In genomic region chr13:55172336-55172770, GRCm38 (mm10) we compare ENCODE assay signal across 10 mouse cellular contexts. TPM values are rescaled to one million over a fixed set of nuclear protein-coding genes. Genes with fewer than 3 reads are reported as not detected.
DNase-seq lines count a peak whose midpoint lies in the region; ATAC-seq and TF ChIP-seq lines count a peak whose summit lies in the region.
"Had no signal": no experiment of that assay in that cellular context is flagged by ENCODE, and none has a peak within 500 bp of the region (broad histone marks: within the 10 kb centered on the region; RNA-seq: fewer than 3 reads in every experiment).

No protein-coding gene starts in this region.

- H3K27ac ChIP-seq in heart, embryonic 10.5 days, result no peak overlapping the region
- peak overlapping the region; percentile 83 for H3K27ac ChIP-seq in midbrain, embryonic 10.5 days (replicated peaks)
- no peak overlapping the region for H3K27ac ChIP-seq in midbrain, postnatal 0 days (ENCODE audit: low read depth, low read length)
- H3K27ac ChIP-seq in intestine, postnatal 0 days (ENCODE audit: low read depth, low read length), result no peak overlapping the region
- peak overlapping the region; percentile 73 for H3K27ac ChIP-seq in stomach, embryonic 16.5 days (ENCODE audit: low read length)

- peaks cover 5% of the 10 kb centered on the region; the same call in 1 of the 2 replicates for H3K27me3 ChIP-seq in heart, embryonic 10.5 days (ENCODE audit: insufficient read depth, poor library complexity, severe bottlenecking)
- peaks cover 9% of the 10 kb centered on the region for H3K27me3 ChIP-seq in midbrain, embryonic 10.5 days (ENCODE audit: low read depth, poor library complexity, severe bottlenecking)
- no peaks in the 10 kb centered on the region for H3K27me3 ChIP-seq in midbrain, postnatal 0 days (ENCODE audit: insufficient read depth, low read length)
- no peaks in the 10 kb centered on the region for H3K27me3 ChIP-seq in intestine, postnatal 0 days (replicated peaks; ENCODE audit: control insufficient read depth, insufficient read depth, low read length)
- no peaks in the 10 kb centered on the region for H3K27me3 ChIP-seq in stomach, embryonic 16.5 days (ENCODE audit: control insufficient read depth, insufficient read depth, low read length)

- no peaks in the 10 kb centered on the region for H3K36me3 ChIP-seq in heart, embryonic 10.5 days
- no peaks in the 10 kb centered on the region for H3K36me3 ChIP-seq in midbrain, embryonic 10.5 days
- no peaks in the 10 kb centered on the region for H3K36me3 ChIP-seq in midbrain, postnatal 0 days (ENCODE audit: insufficient read depth, low read length)
- no peaks in the 10 kb centered on the region for H3K36me3 ChIP-seq in intestine, postnatal 0 days (ENCODE audit: control insufficient read depth, insufficient read depth)
- no peaks in the 10 kb centered on the region for H3K36me3 ChIP-seq in stomach, embryonic 16.5 days (ENCODE audit: control insufficient read depth, insufficient read depth, low read length)

- H3K9ac ChIP-seq in midbrain, postnatal 0 days (replicated peaks; ENCODE audit: low read length, poor library complexity, severe bottlenecking), result no peak overlapping the region
- no peak overlapping the region for H3K9ac ChIP-seq in intestine, postnatal 0 days (ENCODE audit: low read depth, low read length)
- H3K9ac ChIP-seq in stomach, embryonic 16.5 days (ENCODE audit: low read length), result peak overlapping the region; percentile 2; the same call in 1 of the 2 replicates

- no peak for TF ChIP-seq CTCF in midbrain, postnatal 0 days (IDR thresholded peaks at IDR 0.05)
- no peak for TF ChIP-seq CTCF in intestine, postnatal 0 days (IDR thresholded peaks at IDR 0.05; ENCODE audit: low read depth)

- DNase-seq in heart, embryonic 10.5 days (ENCODE audit: low spot score), result no peak
- DNase-seq in heart, adult 8-10 months (ENCODE audit: low spot score), result no peak
- no peak for DNase-seq in midbrain, embryonic 10.5 days (ENCODE audit: low spot score)
- no peak for DNase-seq in midbrain, postnatal 0 days (ENCODE audit: low spot score)
- no peak for DNase-seq in testis, postnatal 10 days (ENCODE audit: low spot score)
- no peak for DNase-seq in right cerebral cortex, postnatal 36 days (ENCODE audit: low spot score in 2 of 2)

- no peaks in the 10 kb centered on the region for H3K9me3 ChIP-seq in heart, embryonic 10.5 days
- H3K9me3 ChIP-seq in midbrain, embryonic 10.5 days (replicated peaks), result no peaks in the 10 kb centered on the region
- no peaks in the 10 kb centered on the region for H3K9me3 ChIP-seq in midbrain, postnatal 0 days (ENCODE audit: low read length)
- no peaks in the 10 kb centered on the region for H3K9me3 ChIP-seq in intestine, postnatal 0 days (ENCODE audit: control insufficient read depth)
- H3K9me3 ChIP-seq in stomach, embryonic 16.5 days (replicated peaks; ENCODE audit: control insufficient read depth, low read length), result no peaks in the 10 kb centered on the region

- ATAC-seq in midbrain, postnatal 0 days (ENCODE audit: low FRiP score), result no peak
- no peak for ATAC-seq in intestine, postnatal 0 days
- ATAC-seq in stomach, embryonic 16.5 days (ENCODE audit: insufficient read depth, low FRiP score), result no peak

- no peak overlapping the region for H3K4me2 ChIP-seq in midbrain, postnatal 0 days (ENCODE audit: low read depth, low read length, poor library complexity, severe bottlenecking)
- H3K4me2 ChIP-seq in intestine, postnatal 0 days (replicated peaks; ENCODE audit: low read depth), result peak overlapping the region; percentile 55
- peak overlapping the region; percentile 45 for H3K4me2 ChIP-seq in stomach, embryonic 16.5 days (ENCODE audit: low read depth, low read length)

- WGBS in heart, embryonic 10.5 days, result 50% methylated on average over 7 of the region's 7 CpGs
- 48% methylated on average over 7 of the region's 7 CpGs for WGBS in midbrain, embryonic 10.5 days
- 48% methylated on average over 7 of the region's 7 CpGs for WGBS in midbrain, postnatal 0 days
- WGBS in intestine, postnatal 0 days, result 49% methylated on average over 7 of the region's 7 CpGs
- WGBS in stomach, embryonic 16.5 days, result 40% methylated on average over 7 of the region's 7 CpGs

- peaks cover 12% of the 10 kb centered on the region for H3K4me1 ChIP-seq in heart, embryonic 10.5 days
- peaks cover 37% of the 10 kb centered on the region for H3K4me1 ChIP-seq in midbrain, embryonic 10.5 days
- no peaks in the 10 kb centered on the region; the same call in 1 of the 2 replicates for H3K4me1 ChIP-seq in midbrain, postnatal 0 days (ENCODE audit: insufficient read depth, low read length)
- H3K4me1 ChIP-seq in intestine, postnatal 0 days (replicated peaks; ENCODE audit: control insufficient read depth, insufficient read depth, low read length), result no peaks in the 10 kb centered on the region
- peaks cover 25% of the 10 kb centered on the region for H3K4me1 ChIP-seq in stomach, embryonic 16.5 days (ENCODE audit: control insufficient read depth, insufficient read depth, low read length)

- H3K4me3 ChIP-seq in heart, embryonic 10.5 days, result peak overlapping the region; percentile 49; the same call in 1 of the 2 replicates
- H3K4me3 ChIP-seq in midbrain, embryonic 10.5 days, result peak overlapping the region; percentile 35
- H3K4me3 ChIP-seq in midbrain, postnatal 0 days (ENCODE audit: low read depth, low read length), result no peak overlapping the region
- 0 out of 2 replicates have a peak overlapping the region, but pooled peaks have one; percentile 15 for H3K4me3 ChIP-seq in intestine, postnatal 0 days (ENCODE audit: low read depth, low read length)
- H3K4me3 ChIP-seq in stomach, embryonic 16.5 days (replicated peaks; ENCODE audit: low read length), result no peak overlapping the region; the same call in 1 of the 2 replicates

RNA-seq across cellular contexts. Expression of gene Fgfr4, which starts 19.9 kb away (rescaled TPM):
- polyA plus RNA-seq in heart, embryonic 10.5 days (2016; fragmentation: Nextera tagmentation; extraction: Ambion mirVana), result 0.46 and 3.5 TPM in 2 replicates
- under 1 TPM in 3 of 4 experiments, not detected in 1; 0.16 to 0.29 (median 0.28) TPM for total RNA-seq in heart, adult 8-10 months (2022)
- polyA plus RNA-seq in midbrain, embryonic 10.5 days (2016; fragmentation: Nextera tagmentation; extraction: Ambion mirVana), result 0.25 and 0.35 TPM in 2 replicates
- 0.44 and 0.61 TPM in 2 replicates for total RNA-seq in midbrain, postnatal 0 days (2014; rRNA removed)
- polyA plus RNA-seq in midbrain, postnatal 0 days (2015; fragmentation: Nextera tagmentation; extraction: Ambion mirVana), result 0.52 and 0.63 TPM in 2 replicates
- 3.8 and 4.0 TPM in 2 replicates for polyA plus RNA-seq in intestine, postnatal 0 days (2015; fragmentation: Nextera tagmentation; extraction: Ambion mirVana)
- 6.8 and 7.8 TPM in 2 replicates for polyA plus RNA-seq in stomach, embryonic 16.5 days (2015; fragmentation: Nextera tagmentation; extraction: Ambion mirVana)
- total RNA-seq: megakaryocyte progenitor cell, adult 5-6 weeks had no signal

RNA-seq across cellular contexts. Expression of gene Nsd1, which starts 37.2 kb away (rescaled TPM):
- 51.0 and 58.4 TPM in 2 replicates for polyA plus RNA-seq in heart, embryonic 10.5 days (2016; fragmentation: Nextera tagmentation; extraction: Ambion mirVana)
- 10 to 100 TPM; 47.2 to 55.1 (median 51.9) TPM for total RNA-seq in heart, adult 8-10 months (2022)
- polyA plus RNA-seq in midbrain, embryonic 10.5 days (2016; fragmentation: Nextera tagmentation; extraction: Ambion mirVana), result 70.7 and 72.9 TPM in 2 replicates
- 103 and 111 TPM in 2 replicates for total RNA-seq in midbrain, postnatal 0 days (2014; rRNA removed)
- 47.0 and 56.2 TPM in 2 replicates for polyA plus RNA-seq in midbrain, postnatal 0 days (2015; fragmentation: Nextera tagmentation; extraction: Ambion mirVana)
- polyA plus RNA-seq in intestine, postnatal 0 days (2015; fragmentation: Nextera tagmentation; extraction: Ambion mirVana), result 37.4 and 38.0 TPM in 2 replicates
- polyA plus RNA-seq in stomach, embryonic 16.5 days (2015; fragmentation: Nextera tagmentation; extraction: Ambion mirVana), result 37.9 and 44.6 TPM in 2 replicates

RNA-seq across cellular contexts. Expression of gene Gm17617, which starts 39.0 kb away (rescaled TPM):
- polyA plus RNA-seq in heart, embryonic 10.5 days (2016; fragmentation: Nextera tagmentation; extraction: Ambion mirVana), result not detected in 2 replicates
- total RNA-seq in heart, adult 8-10 months (2022), result not detected
- polyA plus RNA-seq in midbrain, embryonic 10.5 days (2016; fragmentation: Nextera tagmentation; extraction: Ambion mirVana), result not detected in 2 replicates
- total RNA-seq in midbrain, postnatal 0 days (2014; rRNA removed), result not detected in 2 replicates
- polyA plus RNA-seq in midbrain, postnatal 0 days (2015; fragmentation: Nextera tagmentation; extraction: Ambion mirVana), result not detected in 2 replicates
- not detected in 2 replicates for polyA plus RNA-seq in intestine, postnatal 0 days (2015; fragmentation: Nextera tagmentation; extraction: Ambion mirVana)
- not detected in 2 replicates for polyA plus RNA-seq in stomach, embryonic 16.5 days (2015; fragmentation: Nextera tagmentation; extraction: Ambion mirVana)
- total RNA-seq: megakaryocyte progenitor cell, adult 5-6 weeks had no signal
- polyA plus RNA-seq: kidney, adult 2 months had no signal

Comparison
In these comparisons a context has a peak if more than half of its experiments do, and no peak if none do; other contexts are left out.
1. H3K27ac ChIP-seq: peak in midbrain, embryonic 10.5 days (single experiment) and stomach, embryonic 16.5 days (single experiment); none in heart, embryonic 10.5 days (single experiment), midbrain, postnatal 0 days (single experiment) and intestine, postnatal 0 days (single experiment).
2. H3K4me3 ChIP-seq: peak in heart, embryonic 10.5 days (single experiment), midbrain, embryonic 10.5 days (single experiment) and intestine, postnatal 0 days (single experiment); none in midbrain, postnatal 0 days (single experiment) and stomach, embryonic 16.5 days (single experiment).